Mouse (Mus musculus) ES-E14 (cell line): Measurements from ENCODE around the gene Fam240a.

Source experiments
- HCFC1 ChIP-seq: IDR thresholded peaks from 2 replicates; pipeline ENCODE4 v1.6.1; 2012; ENCODE audit warnings: low read length, inconsistent platforms, borderline replicate concordance; ENCODE audit not compliant: insufficient read depth
- MAFK ChIP-seq: IDR thresholded peaks from 2 replicates; pipeline ENCODE4 v1.6.1; 2014; ENCODE audit warnings: mild to moderate bottlenecking, low read depth, low read length, inconsistent platforms; ENCODE audit not compliant: insufficient read depth

GRCm38 (mm10) chr9:110890026-110890783, 26.5 kb downstream of the Fam240a start:
- TF ChIP-seq MAFK, result no peak
- no peak for TF ChIP-seq HCFC1
